Mouse (Mus musculus) small intestine, adult 2 months (tissue): ENCODE results near the gene Laptm4a.

Experiments used
- CTCF ChIP-seq: fragments of 200-500 bp; IDR thresholded peaks from 2 replicates; pipeline ENCODE4 v1.5.1; 2012; ENCODE audit warnings: low read depth, mild to moderate bottlenecking, control low read depth, inconsistent platforms, low read length, moderate library complexity, mixed read lengths; ENCODE audit not compliant: insufficient replicate concordance, insufficient read length; ENCODE audit errors: extremely low read depth
- POLR2A ChIP-seq: fragments of 200-500 bp; IDR thresholded peaks from 2 replicates; pipeline ENCODE4 v1.6.1; 2012; ENCODE audit warnings: low read depth, mild to moderate bottlenecking, control low read depth, inconsistent platforms, low read length, moderate library complexity

GRCm38 (mm10) chr12:8892876-8893532 is 28.5 kb upstream of the Laptm4a start:
- no peak for TF ChIP-seq POLR2A
- TF ChIP-seq CTCF: no peak
